Mouse (Mus musculus) CH12.LX (cell line): ENCODE results near the gene Plch2. TPM values are rescaled to one million over a fixed set of nuclear protein-coding genes. Genes with fewer than 3 reads are reported as not detected.

Source experiments
- DNase-seq: peaks from one replicate; pipeline ENCODE4 v3.0.0-alpha.2; 2013; ENCODE audit errors: extremely low read depth
- H3K27ac ChIP-seq: 2 replicates; pipeline ENCODE4 v1.5.1; 2012; ENCODE audit warnings: low read depth, mild to moderate bottlenecking, control low read depth, moderate library complexity; ENCODE audit not compliant: insufficient read depth
- H3K27me3 ChIP-seq: replicated peaks from 2 replicates; pipeline ENCODE3; 2012; ENCODE audit warnings: inconsistent platforms
- H3K36me3 ChIP-seq, 2 experiments: replicated peaks in 1 of 2; 2 replicates each; pipeline versions ENCODE3 to v1.6.1; 2012; ENCODE audit warnings: inconsistent platforms in 1 of 2, low read length in 1 of 2, mild to moderate bottlenecking in 1 of 2, mixed read lengths in 1 of 2, moderate library complexity in 1 of 2; ENCODE audit not compliant: control insufficient read depth in 1 of 2, insufficient read depth in 1 of 2
- H3K4me1 ChIP-seq, 2 experiments: 2 replicates each; pipeline ENCODE4 v1.6.1; 2012; ENCODE audit warnings: inconsistent platforms in 1 of 2, moderate library complexity in 1 of 2; ENCODE audit not compliant: insufficient read depth in 2 of 2, control insufficient read depth in 1 of 2
- H3K4me2 ChIP-seq: 2 replicates; pipeline ENCODE4 v1.6.1; 2012; ENCODE audit warnings: low read depth, mild to moderate bottlenecking, control low read depth; ENCODE audit not compliant: poor library complexity, insufficient read depth, severe bottlenecking
- H3K4me3 ChIP-seq, 3 experiments: fragments of 150-350 bp in 1 of 3; sonication (generic) in 1 of 3; replicated peaks in 1 of 3; 2 replicates each; pipeline versions ENCODE3 to v1.5.1; 2011 to 2012; ENCODE audit warnings: low read depth in 2 of 3, low read length in 2 of 3, mild to moderate bottlenecking in 2 of 3, moderate library complexity in 2 of 3, control low read depth in 1 of 3, improper control_type of control experiment in 1 of 3, inconsistent platforms in 1 of 3, mixed read lengths in 1 of 3; ENCODE audit not compliant: poor library complexity in 1 of 3
- H3K79me2 ChIP-seq: replicated peaks from 2 replicates; pipeline ENCODE4 v1.6.1; 2012; ENCODE audit warnings: mild to moderate bottlenecking, moderate library complexity; ENCODE audit not compliant: control insufficient read depth, poor library complexity, insufficient read depth, severe bottlenecking; ENCODE audit errors: extremely low read depth
- H3K9ac ChIP-seq: 2 replicates; pipeline ENCODE4 v1.6.1; 2012; ENCODE audit warnings: low read depth, mild to moderate bottlenecking, control low read depth, moderate library complexity; ENCODE audit not compliant: insufficient read depth
- H3K9me3 ChIP-seq: replicated peaks from 2 replicates; pipeline ENCODE3; 2012; ENCODE audit warnings: low read length, inconsistent platforms, mixed read lengths
- BHLHE40 ChIP-seq: IDR thresholded peaks from 2 replicates; pipeline ENCODE4 v1.6.1; 2011; ENCODE audit warnings: mild to moderate bottlenecking, low read depth, low read length, improper control_type of control experiment
- E2F4 ChIP-seq: IDR thresholded peaks from 2 replicates; pipeline ENCODE4 v1.6.1; 2011; ENCODE audit warnings: low read depth, low read length, improper control_type of control experiment; ENCODE audit not compliant: insufficient replicate concordance
- ELF1 ChIP-seq: IDR thresholded peaks from 2 replicates; pipeline ENCODE4 v1.6.1; 2014; ENCODE audit warnings: low read depth, mild to moderate bottlenecking, inconsistent platforms, low read length, improper control_type of control experiment
- EP300 ChIP-seq: IDR thresholded peaks from 2 replicates; pipeline ENCODE4 v1.6.1; 2011; ENCODE audit warnings: low read length, improper control_type of control experiment
- ETS1 ChIP-seq: conservative IDR thresholded peaks from 2 replicates; pipeline ENCODE4 v1.6.1; 2012; ENCODE audit warnings: low read depth, mild to moderate bottlenecking, inconsistent platforms, low read length, improper control_type of control experiment, moderate library complexity
- IRF4 ChIP-seq: IDR thresholded peaks from 2 replicates; pipeline ENCODE4 v1.6.1; 2014; ENCODE audit warnings: low read depth, mild to moderate bottlenecking, inconsistent platforms, low read length, improper control_type of control experiment
- JUND ChIP-seq: conservative IDR thresholded peaks from 2 replicates; pipeline ENCODE4 v1.6.1; 2011; ENCODE audit warnings: low read depth, low read length, improper control_type of control experiment
- MAZ ChIP-seq: IDR thresholded peaks from 2 replicates; pipeline ENCODE4 v1.6.1; 2012; ENCODE audit warnings: low read depth, mild to moderate bottlenecking, inconsistent platforms, low read length, improper control_type of control experiment, moderate library complexity
- MYC ChIP-seq: IDR thresholded peaks from 2 replicates; pipeline ENCODE4 v1.6.1; 2011; ENCODE audit warnings: low read depth, mild to moderate bottlenecking, improper control_type of control experiment, low read length
- NELFE ChIP-seq: IDR thresholded peaks from 2 replicates; pipeline ENCODE4 v1.6.1; 2011; ENCODE audit warnings: low read depth, low read length, improper control_type of control experiment
- NRF1 ChIP-seq: IDR thresholded peaks from 2 replicates; pipeline ENCODE4 v1.6.1; 2014; ENCODE audit warnings: low read depth, mild to moderate bottlenecking, inconsistent platforms, low read length, improper control_type of control experiment, moderate library complexity
- PAX5 ChIP-seq: IDR thresholded peaks from 2 replicates; pipeline ENCODE4 v1.6.1; 2012; ENCODE audit warnings: low read length, inconsistent platforms, mixed read lengths
- POLR2A ChIP-seq: IDR thresholded peaks from 2 replicates; pipeline ENCODE4 v1.6.1; 2011; ENCODE audit warnings: low read depth, mild to moderate bottlenecking, improper control_type of control experiment, low read length
- RAD21 ChIP-seq: IDR thresholded peaks from 2 replicates; pipeline ENCODE4 v1.6.1; 2011; ENCODE audit warnings: low read depth, mild to moderate bottlenecking, low read length, improper control_type of control experiment, moderate library complexity
- SMC3 ChIP-seq: IDR thresholded peaks from 2 replicates; pipeline ENCODE4 v1.6.1; 2011; ENCODE audit warnings: low read depth, low read length, improper control_type of control experiment
- TCF12 ChIP-seq: IDR thresholded peaks from 2 replicates; pipeline ENCODE4 v1.6.1; 2014; ENCODE audit warnings: low read depth, mild to moderate bottlenecking, inconsistent platforms, low read length, improper control_type of control experiment
- UBTF ChIP-seq: IDR thresholded peaks from 2 replicates; pipeline ENCODE4 v1.6.1; 2012; ENCODE audit warnings: low read depth, mild to moderate bottlenecking, inconsistent platforms, low read length, improper control_type of control experiment, moderate library complexity
- USF1 ChIP-seq: IDR thresholded peaks from 2 replicates; pipeline ENCODE4 v1.6.1; 2014; ENCODE audit warnings: low read depth, mild to moderate bottlenecking, inconsistent platforms, low read length, improper control_type of control experiment
- ZC3H11A ChIP-seq: IDR thresholded peaks from 2 replicates; pipeline ENCODE4 v1.6.1; 2012; ENCODE audit warnings: low read depth, mild to moderate bottlenecking, inconsistent platforms, low read length, improper control_type of control experiment
- ZMIZ1 ChIP-seq: IDR thresholded peaks from 2 replicates; pipeline ENCODE4 v1.6.1; 2012; ENCODE audit warnings: low read depth, mild to moderate bottlenecking, inconsistent platforms, low read length, improper control_type of control experiment
- dilution Hi-C: fragments of 300-500 bp; cut with MboI; formaldehyde crosslinking; loops from 2 replicates; pipeline ENCODE4 v1.14.3; 2020; ENCODE audit warnings: low sequenced_read_pairs; ENCODE audit not compliant: extremely low pct_unique_long_range_greater_than_20kb, extremely low pct_ligation_motif_present
- in situ Hi-C: fragments of 300-500 bp; cut with MboI; formaldehyde crosslinking; loops from 3 replicates; pipeline ENCODE4 v1.14.3; 2019; ENCODE audit warnings: low sequenced_read_pairs, low pct_ligation_motif_present, low pct_unique_long_range_greater_than_20kb, mixed read lengths
- polyA plus RNA-seq: library from polyadenylated mRNA; unstranded; fragments of >175 nt; gene quantifications from 2 replicates; pipeline ENCODE4 v1.2.1, GENCODE M21; 2012; ENCODE audit warnings: low read depth; ENCODE audit not compliant: insufficient read length
- total RNA-seq, 2 experiments: library from RNA; depleted of rRNA; stranded (reverse); fragments of 300-350 nt in 1 of 2; fragments of >200 nt in 1 of 2; gene quantifications; 2 replicates each; pipeline ENCODE4 v1.2.3; 2012 to 2014

Plch2 gene
- total and polyA plus RNA-seq, 3 experiments: 0.04 to 0.47 (median 0.17) TPM

- in situ Hi-C loops: loop anchor here (5.0 kb wide), 1 partner anchor 44 kb away; no protein-coding TSS in a partner anchor
- no peaks in the 10 kb centered on the region for H3K36me3 ChIP-seq
- H3K9ac ChIP-seq: no peak overlapping the region
- H3K27ac ChIP-seq: no peak overlapping the region
- H3K4me2 ChIP-seq: no peak overlapping the region
- peaks cover 0 to 5% of the 10 kb centered on the region in 2 experiments; a peak in 2 of 4 replicates for H3K4me1 ChIP-seq
- H3K79me2 ChIP-seq: no peaks in the 10 kb centered on the region
- H3K27me3 ChIP-seq: peaks cover 93% of the 10 kb centered on the region
- dilution Hi-C loops: loop anchor here (25.0 kb wide), 1 partner anchor 159 kb away; the partner anchor contains the start of gene Fam213b
- no peaks in the 10 kb centered on the region for H3K9me3 ChIP-seq
- DNase-seq: no peak
- H3K4me3 ChIP-seq: no peak overlapping the region
- TF ChIP-seq NELFE: no peak
- no peak for TF ChIP-seq UBTF
- no peak for TF ChIP-seq ELF1
- TF ChIP-seq POLR2A: no peak
- TF ChIP-seq JUND: no peak
- TF ChIP-seq BHLHE40: no peak
- no peak for TF ChIP-seq E2F4
Measured at GRCm38 (mm10) chr4:155046636-155047035, 9.9 kb downstream of the Plch2 start.

- H3K4me2 ChIP-seq: no peak overlapping the region
- no peaks in the 10 kb centered on the region for H3K9me3 ChIP-seq
- no peaks in the 10 kb centered on the region for H3K79me2 ChIP-seq
- TF ChIP-seq NELFE: no peak
- no peak for TF ChIP-seq UBTF
- TF ChIP-seq ZMIZ1: no peak
- no peak for TF ChIP-seq PAX5
- no peak for TF ChIP-seq MYC
- TF ChIP-seq NRF1: no peak
- no peak for TF ChIP-seq ETS1
- no peak for TF ChIP-seq E2F4
- TF ChIP-seq IRF4: no peak
- TF ChIP-seq EP300: no peak
- TF ChIP-seq SMC3: no peak
- TF ChIP-seq ZC3H11A: no peak
- TF ChIP-seq USF1: no peak
- no peak for TF ChIP-seq MAZ
- no peak for TF ChIP-seq TCF12
- TF ChIP-seq RAD21: no peak
- no peak overlapping the region for H3K4me3 ChIP-seq
- H3K27ac ChIP-seq: no peak overlapping the region
- no peaks in the 10 kb centered on the region for H3K36me3 ChIP-seq
- no peak for DNase-seq
- peaks cover 93% of the 10 kb centered on the region for H3K27me3 ChIP-seq
- in situ Hi-C loops (no loop called here), dilution Hi-C loops (loop anchor here (25.0 kb wide), 1 partner anchor 156 kb away; the partner anchor contains the start of gene Fam213b)
- no peaks in the 10 kb centered on the region for H3K4me1 ChIP-seq
- H3K9ac ChIP-seq: no peak overlapping the region
Measured at GRCm38 (mm10) chr4:155043289-155043625, 13.3 kb downstream of the Plch2 start.
